Mouse (Mus musculus): ENCODE results near the gene Dip2b. TPM values are rescaled to one million over a fixed set of nuclear protein-coding genes. Genes with fewer than 3 reads are reported as not detected.

Dip2b gene
- polyA plus RNA-seq, 1 experiment from 2014 or later: 4.9 TPM

DNA sequence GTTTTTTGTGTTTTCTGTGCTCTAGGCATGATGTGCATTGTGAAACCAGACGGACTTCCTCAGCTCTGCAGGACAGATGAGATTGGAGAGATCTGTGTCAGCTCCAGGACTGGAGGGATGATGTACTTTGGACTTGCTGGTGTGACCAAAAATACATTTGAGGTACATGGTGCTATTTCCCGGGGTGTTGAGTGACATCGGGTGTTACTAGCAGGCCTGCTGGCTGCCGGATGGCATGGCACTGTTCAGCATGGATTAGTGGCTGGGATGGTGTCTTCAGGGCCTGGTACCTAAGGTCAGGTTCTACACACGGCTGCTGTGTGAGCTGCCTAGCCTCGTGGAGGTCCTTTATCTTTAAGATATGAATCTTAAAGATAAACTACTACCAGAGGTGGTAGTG, 136.7 kb downstream of the Dip2b start:
- no peak overlapping the region for H3K27ac ChIP-seq
- H3K4me3 ChIP-seq: no peak overlapping the region
- WGBS (ENCODE audit: insufficient replicate concordance): 69% methylated on average over 6 of the region's 6 CpGs
- no peaks in the 10 kb centered on the region for H3K27me3 ChIP-seq (replicated peaks)
- H3K9ac ChIP-seq: no peak overlapping the region
- H3K4me2 ChIP-seq: no peak overlapping the region
- H3K4me1 ChIP-seq: no peaks in the 10 kb centered on the region
- H3K36me3 ChIP-seq: peaks cover 69% of the 10 kb centered on the region
- no peaks in the 10 kb centered on the region for H3K9me3 ChIP-seq (replicated peaks)
- ATAC-seq: no peak

DNA sequence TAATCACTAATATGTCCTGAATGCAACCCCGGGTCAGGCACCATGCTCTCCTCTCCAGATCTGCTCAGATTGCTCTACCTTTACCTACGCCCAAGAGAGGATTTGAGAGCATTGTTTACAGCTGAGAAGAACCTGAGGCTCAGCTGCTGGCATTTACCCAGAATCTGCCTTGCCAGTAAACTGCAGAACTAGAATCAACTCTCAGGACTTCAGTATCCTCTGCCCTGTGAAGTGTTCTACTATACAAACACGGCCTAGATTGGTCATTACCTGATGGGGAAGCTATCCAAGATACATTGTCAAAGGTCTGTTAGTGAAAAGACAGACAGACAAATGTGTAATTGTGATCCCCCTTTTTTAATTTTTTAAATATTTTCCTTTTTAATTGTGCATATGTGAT, 138.7 kb downstream of the Dip2b start:
- no peak overlapping the region for H3K27ac ChIP-seq
- no peaks in the 10 kb centered on the region for H3K27me3 ChIP-seq (replicated peaks)
- H3K4me2 ChIP-seq: no peak overlapping the region
- no peak overlapping the region for H3K9ac ChIP-seq
- H3K4me3 ChIP-seq: no peak overlapping the region
- no peaks in the 10 kb centered on the region for H3K9me3 ChIP-seq (replicated peaks)
- peaks cover 70% of the 10 kb centered on the region for H3K36me3 ChIP-seq
- 80% methylated on average over 3 of the region's 3 CpGs for WGBS (ENCODE audit: insufficient replicate concordance)
- no peak for ATAC-seq
- H3K4me1 ChIP-seq: no peaks in the 10 kb centered on the region

DNA sequence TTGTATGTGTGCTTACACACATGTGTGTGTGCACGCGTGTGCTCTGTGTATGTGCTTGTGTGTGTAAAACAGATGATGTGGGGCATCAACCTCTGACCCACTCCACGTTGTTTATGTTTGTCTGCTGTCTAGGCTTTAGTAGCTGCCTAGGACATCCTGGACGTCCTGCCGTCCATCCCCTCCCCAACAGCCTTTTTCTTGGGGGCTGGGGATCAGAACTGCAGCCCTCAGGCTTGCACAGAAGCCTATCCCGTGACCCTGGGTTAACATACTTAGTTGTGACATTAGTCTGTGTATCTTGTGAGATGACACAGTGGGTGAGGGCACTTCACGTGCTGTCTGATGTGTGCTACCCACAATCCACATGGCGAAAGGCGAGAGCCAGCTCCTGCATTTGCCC, 139.1 kb downstream of the Dip2b start:
- Histone ChIP-seq H3K4me1 (no peaks in the 10 kb centered on the region), H3K36me3 (peaks cover 70% of the 10 kb centered on the region), H3K4me3 (no peak overlapping the region), H3K4me2 (no peak overlapping the region), H3K27me3 (replicated peaks) (no peaks in the 10 kb centered on the region), H3K27ac (no peak overlapping the region), H3K9me3 (replicated peaks) (no peaks in the 10 kb centered on the region), H3K9ac (no peak overlapping the region)
- no peak for ATAC-seq
- WGBS (ENCODE audit: insufficient replicate concordance): 77% methylated on average over 9 of the region's 9 CpGs

DNA sequence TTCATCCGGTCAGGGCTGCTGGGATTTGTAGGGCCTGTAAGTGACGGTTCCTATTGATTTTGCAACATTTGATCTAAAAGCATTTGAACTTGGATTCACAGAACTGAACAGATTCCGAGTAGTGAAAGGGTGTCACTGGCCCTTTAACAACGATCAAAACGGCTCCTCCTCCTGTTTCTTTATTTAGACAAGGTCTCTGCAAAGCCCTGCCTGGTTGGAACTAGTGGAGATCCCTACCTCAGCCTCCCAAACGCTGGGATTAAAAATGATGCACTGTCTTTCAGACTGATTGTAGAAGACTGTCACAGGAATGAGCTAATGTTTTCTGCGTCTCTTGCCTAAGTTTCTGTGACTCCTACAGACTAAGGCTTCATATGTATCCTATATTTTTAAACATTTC, 140.0 kb downstream of the Dip2b start:
- no peaks in the 10 kb centered on the region for H3K9me3 ChIP-seq (replicated peaks)
- no peak overlapping the region for H3K9ac ChIP-seq
- H3K36me3 ChIP-seq: peaks cover 69% of the 10 kb centered on the region
- H3K4me3 ChIP-seq: no peak overlapping the region
- no peak overlapping the region for H3K4me2 ChIP-seq
- H3K27ac ChIP-seq: no peak overlapping the region
- ATAC-seq: no peak
- no peaks in the 10 kb centered on the region for H3K27me3 ChIP-seq (replicated peaks)
- WGBS (ENCODE audit: insufficient replicate concordance): 70% methylated on average over 7 of the region's 7 CpGs
- H3K4me1 ChIP-seq: no peaks in the 10 kb centered on the region

DNA sequence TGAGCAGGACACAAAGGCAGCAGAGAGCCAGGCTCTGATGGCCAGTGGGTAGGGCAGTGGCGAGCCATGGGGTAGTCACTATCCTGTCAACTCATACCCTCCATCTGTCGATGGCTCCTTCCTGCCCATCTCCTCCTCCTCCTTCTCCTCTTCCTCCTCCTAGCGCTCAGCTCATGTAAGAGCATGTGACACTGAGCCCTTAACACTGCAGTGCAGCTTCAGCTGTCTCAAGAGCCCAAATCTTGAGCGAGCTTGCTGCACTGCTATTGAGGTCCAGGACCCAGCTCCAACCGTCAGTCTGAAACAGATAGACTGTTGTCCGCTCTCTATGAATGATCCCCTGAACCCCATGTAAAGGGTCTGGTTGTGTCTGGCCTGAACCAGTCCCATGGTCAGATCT, 141.2 kb downstream of the Dip2b start:
- Histone ChIP-seq H3K27me3 (replicated peaks) (no peaks in the 10 kb centered on the region), H3K36me3 (peaks cover 66% of the 10 kb centered on the region), H3K27ac (no peak overlapping the region), H3K9me3 (replicated peaks) (no peaks in the 10 kb centered on the region), H3K4me2 (no peak overlapping the region), H3K9ac (no peak overlapping the region), H3K4me3 (no peak overlapping the region), H3K4me1 (no peaks in the 10 kb centered on the region)
- WGBS (ENCODE audit: insufficient replicate concordance): 72% methylated on average over 6 of the region's 6 CpGs
- ATAC-seq: no peak

DNA sequence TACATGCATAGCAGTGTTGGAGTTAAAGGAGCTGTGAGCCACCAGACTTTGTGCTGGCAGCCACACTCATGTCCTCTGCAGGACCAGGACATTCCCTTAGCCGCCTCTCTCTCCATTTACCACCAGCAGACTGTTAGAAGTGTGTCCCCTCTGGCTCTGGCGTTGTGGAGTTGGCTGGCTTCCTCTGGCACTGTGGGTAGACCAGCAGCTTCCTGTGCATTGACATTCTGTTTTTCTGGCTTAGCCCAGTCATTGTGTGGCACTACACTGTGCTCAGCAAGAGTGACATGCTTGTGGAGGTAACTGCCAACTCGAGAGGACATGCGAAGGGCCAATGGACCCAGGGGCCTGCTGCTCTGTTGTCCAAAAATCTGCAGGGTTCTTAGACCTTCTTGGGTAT, 141.8 kb downstream of the Dip2b start:
- Histone ChIP-seq H3K4me1 (no peaks in the 10 kb centered on the region), H3K9me3 (replicated peaks) (no peaks in the 10 kb centered on the region), H3K36me3 (peaks cover 65% of the 10 kb centered on the region), H3K9ac (no peak overlapping the region), H3K4me2 (no peak overlapping the region), H3K27me3 (replicated peaks) (no peaks in the 10 kb centered on the region), H3K27ac (no peak overlapping the region), H3K4me3 (no peak overlapping the region)
- ATAC-seq: no peak
- WGBS (ENCODE audit: insufficient replicate concordance): 66% methylated on average over 4 of the region's 4 CpGs

DNA sequence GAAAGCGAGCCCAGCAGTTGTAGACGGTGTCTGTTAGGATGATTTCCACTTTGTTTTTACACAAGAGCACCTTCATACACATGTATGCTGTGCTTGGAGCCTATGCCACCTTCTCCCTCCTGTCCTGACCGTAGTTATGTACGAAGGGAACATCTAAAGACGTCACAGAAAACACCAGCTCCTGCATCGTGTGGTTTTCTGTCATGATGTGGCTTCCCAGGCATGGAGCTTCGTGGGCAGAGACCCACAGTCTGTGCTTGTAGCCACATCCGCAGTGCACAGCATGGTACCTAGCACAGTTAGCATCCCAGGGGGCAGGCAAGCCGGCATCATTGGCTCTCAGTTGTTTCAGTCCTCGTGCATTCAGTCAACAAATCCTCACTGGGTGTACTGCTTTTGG, 143.4 kb downstream of the Dip2b start:
- no peak overlapping the region for H3K4me2 ChIP-seq
- H3K36me3 ChIP-seq: peaks cover 71% of the 10 kb centered on the region
- H3K9me3 ChIP-seq (replicated peaks): no peaks in the 10 kb centered on the region
- no peak for ATAC-seq
- H3K4me3 ChIP-seq: no peak overlapping the region
- WGBS (ENCODE audit: insufficient replicate concordance): 80% methylated on average over 10 of the region's 10 CpGs
- H3K27ac ChIP-seq: no peak overlapping the region
- no peak overlapping the region for H3K9ac ChIP-seq
- no peaks in the 10 kb centered on the region for H3K27me3 ChIP-seq (replicated peaks)
- H3K4me1 ChIP-seq: peaks cover 6% of the 10 kb centered on the region; the same call in 1 of the 2 replicates

DNA sequence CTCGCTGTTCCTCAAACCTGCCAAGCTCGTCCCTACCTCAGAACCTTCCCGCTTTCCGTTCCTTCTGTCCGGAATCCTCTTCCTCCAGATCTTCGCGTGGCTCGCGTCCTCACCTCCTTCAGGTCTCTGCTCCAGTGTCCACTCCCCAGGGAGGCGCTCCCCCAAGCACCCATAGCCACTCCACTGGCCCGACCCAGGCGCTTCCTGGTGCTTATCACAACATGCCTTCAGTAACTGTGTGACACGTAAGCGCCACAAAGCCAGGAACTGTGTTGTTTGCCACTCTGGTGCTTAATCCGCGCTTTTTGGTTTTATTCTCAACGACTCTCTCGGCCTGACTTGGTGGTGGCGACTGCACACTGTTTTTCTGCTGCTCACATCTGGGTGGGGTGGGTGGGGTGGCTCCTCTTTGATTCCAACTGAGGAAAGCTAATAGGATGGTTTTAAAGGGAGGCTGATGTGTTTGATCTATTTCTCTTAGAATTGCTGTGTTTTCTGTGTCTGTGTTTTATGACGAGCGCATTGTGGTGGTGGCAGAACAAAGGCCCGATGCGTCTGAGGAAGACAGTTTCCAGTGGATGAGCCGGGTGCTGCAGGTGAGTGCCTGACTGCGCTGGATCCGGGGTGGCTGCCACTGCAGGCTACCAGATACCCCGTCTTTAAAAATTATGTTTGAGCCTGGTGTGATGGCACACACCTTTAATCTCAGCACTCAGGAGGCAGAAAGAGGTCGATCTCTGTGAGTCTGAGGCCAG, 144.2 kb downstream of the Dip2b start:
- Histone ChIP-seq H3K4me1 (peaks cover 6% of the 10 kb centered on the region; the same call in 1 of the 2 replicates), H3K36me3 (peaks cover 74% of the 10 kb centered on the region), H3K27me3 (replicated peaks) (no peaks in the 10 kb centered on the region), H3K4me3 (no peak overlapping the region), H3K4me2 (no peak overlapping the region), H3K9me3 (replicated peaks) (no peaks in the 10 kb centered on the region), H3K27ac (no peak overlapping the region), H3K9ac (no peak overlapping the region)
- no peak for ATAC-seq
- WGBS (ENCODE audit: insufficient replicate concordance): 80% methylated on average over 28 of the region's 28 CpGs

DNA sequence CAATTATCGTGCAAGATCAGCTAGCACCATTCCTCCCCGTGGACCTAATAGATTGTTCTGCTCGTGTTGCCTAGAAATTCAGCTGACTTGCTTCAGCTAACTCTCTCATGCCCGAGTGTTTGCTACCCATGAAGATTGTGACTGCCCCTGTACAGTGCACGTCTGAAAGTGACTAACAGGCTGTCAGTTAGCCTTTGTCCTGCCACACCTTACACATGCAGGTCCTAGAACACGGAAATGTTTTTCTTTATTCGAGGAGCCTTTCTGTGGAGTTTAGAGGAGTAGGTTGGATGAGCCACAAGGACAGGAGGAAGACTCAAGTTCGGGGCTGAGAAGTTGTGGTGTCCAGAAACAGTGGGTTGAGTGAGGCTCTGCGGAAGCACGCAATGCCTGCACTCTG, 145.0 kb downstream of the Dip2b start:
- peaks cover 74% of the 10 kb centered on the region for H3K36me3 ChIP-seq
- no peak overlapping the region for H3K4me3 ChIP-seq
- 80% methylated on average over 10 of the region's 10 CpGs for WGBS (ENCODE audit: insufficient replicate concordance)
- H3K4me1 ChIP-seq: peaks cover 9% of the 10 kb centered on the region; the same call in 1 of the 2 replicates
- no peak for ATAC-seq
- no peaks in the 10 kb centered on the region for H3K27me3 ChIP-seq (replicated peaks)
- H3K9ac ChIP-seq: no peak overlapping the region
- no peaks in the 10 kb centered on the region for H3K9me3 ChIP-seq (replicated peaks)
- no peak overlapping the region for H3K27ac ChIP-seq
- H3K4me2 ChIP-seq: no peak overlapping the region

DNA sequence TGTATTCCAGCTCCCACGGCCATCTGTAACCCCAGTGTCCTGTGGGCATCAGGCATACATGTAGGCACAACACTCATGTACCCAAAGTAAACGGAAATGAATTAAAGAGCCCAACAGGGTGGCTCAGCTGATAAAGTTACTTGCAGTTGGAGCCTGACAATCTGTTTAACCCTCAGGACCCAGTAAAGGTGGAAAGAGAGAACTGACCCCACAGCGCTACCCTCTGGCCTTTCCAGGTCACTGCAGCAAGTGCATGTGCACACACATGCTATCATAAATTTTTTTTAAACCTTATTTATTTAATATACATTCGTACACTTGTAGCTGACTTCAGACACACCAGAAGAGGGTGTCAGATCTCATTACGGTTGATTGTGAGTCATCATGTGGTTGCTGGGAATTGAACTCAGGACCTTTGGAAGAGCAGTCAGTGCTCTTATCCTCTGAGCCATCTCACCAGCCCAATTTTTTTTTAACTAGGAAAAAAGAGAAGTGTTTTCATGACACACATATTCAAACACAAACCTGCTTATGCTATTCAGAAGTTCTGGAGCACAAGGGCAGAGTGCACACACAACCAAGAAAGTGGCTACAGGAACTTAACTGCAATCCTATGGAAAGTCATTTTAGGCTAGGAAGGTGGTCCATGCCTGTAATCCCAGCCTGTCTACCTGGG, 146.5 kb downstream of the Dip2b start:
- Histone ChIP-seq H3K9ac (no peak overlapping the region), H3K4me2 (no peak overlapping the region), H3K36me3 (peaks cover 75% of the 10 kb centered on the region), H3K27ac (no peak overlapping the region), H3K4me1 (peaks cover 13% of the 10 kb centered on the region; the same call in 1 of the 2 replicates), H3K27me3 (replicated peaks) (no peaks in the 10 kb centered on the region), H3K4me3 (no peak overlapping the region), H3K9me3 (replicated peaks) (no peaks in the 10 kb centered on the region)
- no peak for ATAC-seq
- 76% methylated on average over 5 of the region's 5 CpGs for WGBS (ENCODE audit: insufficient replicate concordance)

DNA sequence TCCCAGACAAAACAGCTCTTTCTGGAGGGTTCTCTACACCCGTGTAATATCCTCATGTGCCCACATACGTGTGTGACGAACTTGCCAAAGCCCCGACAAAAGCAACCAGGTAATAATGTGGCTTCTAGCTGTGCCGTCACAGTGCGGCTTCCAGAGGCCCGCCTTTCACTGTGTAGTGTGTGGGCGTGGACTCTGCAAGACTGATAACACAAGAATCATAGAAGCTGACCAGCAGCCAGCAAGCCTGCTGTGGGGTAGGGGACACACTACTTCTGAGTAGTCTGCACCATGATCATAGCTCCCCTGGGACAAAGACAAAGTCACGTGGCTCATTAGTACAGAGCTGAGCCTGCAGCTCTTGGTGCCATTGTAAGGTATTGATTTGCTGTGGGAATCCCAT, 147.8 kb downstream of the Dip2b start:
- no peak overlapping the region for H3K4me2 ChIP-seq
- no peak overlapping the region for H3K9ac ChIP-seq
- no peak overlapping the region for H3K4me3 ChIP-seq
- peaks cover 13% of the 10 kb centered on the region; the same call in 1 of the 2 replicates for H3K4me1 ChIP-seq
- no peaks in the 10 kb centered on the region for H3K9me3 ChIP-seq (replicated peaks)
- H3K27ac ChIP-seq: no peak overlapping the region
- 56% methylated on average over 9 of the region's 9 CpGs for WGBS (ENCODE audit: insufficient replicate concordance)
- peaks cover 74% of the 10 kb centered on the region for H3K36me3 ChIP-seq
- H3K27me3 ChIP-seq (replicated peaks): no peaks in the 10 kb centered on the region
- ATAC-seq: no peak

DNA sequence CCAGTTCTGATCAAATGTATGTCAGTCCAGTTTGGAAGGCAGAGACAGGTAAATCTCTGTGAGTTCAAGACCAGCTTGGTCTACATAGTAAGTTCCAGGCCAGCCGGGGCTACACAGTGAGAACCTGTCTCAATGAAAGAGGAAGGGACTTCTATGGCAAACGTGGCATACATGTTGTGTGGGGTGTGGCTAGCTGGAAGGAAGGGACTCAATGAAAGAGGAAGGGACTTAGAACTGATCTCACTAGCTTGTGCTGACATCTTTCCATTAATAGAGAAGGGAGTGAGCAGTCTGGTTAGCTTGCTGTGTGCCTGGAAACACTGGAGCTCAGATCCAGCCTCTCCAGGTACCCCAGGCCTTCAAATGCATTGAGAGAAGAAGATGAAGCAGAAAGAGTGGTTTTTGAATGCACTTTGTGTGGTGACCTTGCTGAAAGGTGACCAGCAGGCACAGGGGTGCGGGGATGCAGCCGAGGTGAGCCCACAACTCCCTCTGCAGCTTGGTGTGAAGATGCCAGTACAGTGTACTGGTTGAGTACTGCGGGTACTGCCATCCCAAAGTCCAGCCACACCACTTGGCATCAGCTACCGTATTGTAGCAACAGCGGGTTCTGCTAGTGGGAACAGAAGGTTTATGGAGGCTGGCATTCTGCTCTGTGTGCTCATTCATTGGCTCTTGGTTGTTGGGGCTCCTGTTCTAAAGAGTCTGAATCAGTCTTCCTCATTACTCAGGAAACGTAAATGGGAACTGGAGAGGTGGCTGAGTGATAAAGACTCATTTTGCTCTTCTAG, 148.6 kb downstream of the Dip2b start:
- ATAC-seq: no peak
- peaks cover 74% of the 10 kb centered on the region for H3K36me3 ChIP-seq
- WGBS (ENCODE audit: insufficient replicate concordance): 80% methylated on average over 8 of the region's 8 CpGs

More for the DNA sequence above, 148.6 kb downstream of the Dip2b start:
- H3K4me2 ChIP-seq: no peak overlapping the region
- peaks cover 15% of the 10 kb centered on the region; the same call in 1 of the 2 replicates for H3K4me1 ChIP-seq
- H3K9ac ChIP-seq: no peak overlapping the region
- no peak overlapping the region for H3K4me3 ChIP-seq
- H3K27me3 ChIP-seq (replicated peaks): no peaks in the 10 kb centered on the region
- H3K9me3 ChIP-seq (replicated peaks): no peaks in the 10 kb centered on the region
- no peak overlapping the region for H3K27ac ChIP-seq
